Mouse (Mus musculus) stomach, postnatal 0 days (tissue): ENCODE data around the gene 6030458C11Rik.

Source experiments
- CTCF ChIP-seq: IDR thresholded peaks from 2 replicates; pipeline ENCODE4 v1.5.1; 2016; ENCODE audit warnings: antibody characterized with exemption, low read depth, mild to moderate bottlenecking, moderate library complexity
- EP300 ChIP-seq: optimal IDR thresholded peaks from 2 replicates; pipeline ENCODE3; 2016; ENCODE audit warnings: antibody characterized with exemption

- TF ChIP-seq CTCF (no peak; the same call in 1 of the 2 replicates), EP300 (no peak)
Measured at GRCm38 (mm10) chr15:12842833-12843232, 18.4 kb upstream of the 6030458C11Rik start.
